Mouse (Mus musculus) lung, adult 2 months (tissue): ENCODE data around the gene Alpl. TPM values are rescaled to one million over a fixed set of nuclear protein-coding genes. Genes with fewer than 3 reads are reported as not detected.

Experiments used
- DNase-seq: peaks from one replicate; pipeline ENCODE4 v3.0.0; 2022
- H3K4me1 ChIP-seq: fragments of 200-500 bp; 2 replicates; pipeline ENCODE4 v1.6.1; 2011; ENCODE audit warnings: low read length; ENCODE audit not compliant: control insufficient read depth, insufficient read depth
- H3K4me3 ChIP-seq: fragments of 200-500 bp; replicated peaks from 2 replicates; pipeline ENCODE3; 2011; ENCODE audit warnings: low read depth, mild to moderate bottlenecking, control low read depth, low read length; ENCODE audit errors: extremely low read depth
- CTCF ChIP-seq: fragments of 200-500 bp; IDR thresholded peaks from 2 replicates; pipeline ENCODE4 v1.5.1; 2011; ENCODE audit warnings: mild to moderate bottlenecking, low read length, control low read depth; ENCODE audit not compliant: insufficient read depth
- POLR2A ChIP-seq: fragments of 200-500 bp; IDR thresholded peaks from 2 replicates; pipeline ENCODE4 v1.6.1; 2011; ENCODE audit warnings: low read depth, mild to moderate bottlenecking, control low read depth, low read length, borderline replicate concordance; ENCODE audit errors: extremely low read depth
- WGBS: fragments of 180-500 bp; shearing (Covaris S2); methylation state at CpG from one replicate; pipeline ENCODE4 v1.1.7; 2018; 5-methylcytosine and 5-hydroxymethylcytosine counted together
- polyA plus RNA-seq: library from polyadenylated mRNA; depleted of rRNA; stranded (reverse); fragments of >200 nt; gene quantifications from 2 replicates; pipeline ENCODE4 v1.2.3, GENCODE M21; 2012

Alpl gene
- polyA plus RNA-seq, 1 experiment, result 5.4 TPM

DNA sequence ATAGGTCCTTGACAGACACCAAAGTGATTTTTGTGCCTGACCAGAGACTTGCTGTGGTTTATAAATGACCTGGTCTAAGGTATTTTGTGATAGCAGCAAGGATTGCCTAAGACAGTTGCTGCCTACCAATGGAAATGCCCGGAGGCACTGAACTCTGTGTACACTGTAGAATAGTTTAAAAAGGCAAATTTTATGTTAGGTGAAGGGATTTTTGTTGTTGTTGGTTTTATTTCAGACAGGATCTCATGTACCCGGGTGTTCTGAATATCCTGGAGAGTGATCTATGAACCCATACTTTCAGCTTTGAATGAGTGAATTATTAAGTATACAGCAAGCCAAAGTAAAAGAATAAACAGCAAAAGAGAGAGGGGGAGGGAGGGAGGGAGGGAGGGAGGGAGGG, 28.7 kb upstream of the Alpl start:
- WGBS, result 70% methylated on average over 2 of the region's 2 CpGs
- no peak overlapping the region for H3K4me3 ChIP-seq
- no peak for TF ChIP-seq POLR2A
- TF ChIP-seq CTCF, result no peak
- no peak for DNase-seq
- 0 out of 2 replicates have a peak, but pooled peaks cover 2% of the 10 kb centered on the region for H3K4me1 ChIP-seq

DNA sequence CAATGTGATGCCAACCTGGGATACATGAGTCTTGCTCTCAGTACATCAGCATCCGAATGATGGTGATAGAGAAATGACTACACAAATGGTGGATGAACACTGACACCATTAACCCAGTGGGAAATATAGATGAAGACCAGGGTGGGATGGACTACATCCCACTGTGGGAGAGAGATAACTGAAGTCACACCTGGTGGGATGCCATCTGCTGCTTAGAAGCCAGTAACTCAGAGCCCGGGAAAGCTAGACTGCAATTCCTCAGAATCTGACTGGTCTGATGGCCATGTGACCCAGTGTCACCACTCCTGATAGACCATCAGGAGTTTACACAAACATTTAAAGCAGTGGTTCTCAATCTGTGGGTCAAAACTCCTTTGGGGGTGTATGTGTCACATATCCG, 27.4 kb upstream of the Alpl start:
- Histone ChIP-seq H3K4me3 (no peak overlapping the region), H3K4me1 (0 out of 2 replicates have a peak, but pooled peaks cover 2% of the 10 kb centered on the region)
- DNase-seq, result no peak
- WGBS, result 91% methylated on average over 3 of the region's 3 CpGs
- TF ChIP-seq POLR2A (no peak), CTCF (no peak)

DNA sequence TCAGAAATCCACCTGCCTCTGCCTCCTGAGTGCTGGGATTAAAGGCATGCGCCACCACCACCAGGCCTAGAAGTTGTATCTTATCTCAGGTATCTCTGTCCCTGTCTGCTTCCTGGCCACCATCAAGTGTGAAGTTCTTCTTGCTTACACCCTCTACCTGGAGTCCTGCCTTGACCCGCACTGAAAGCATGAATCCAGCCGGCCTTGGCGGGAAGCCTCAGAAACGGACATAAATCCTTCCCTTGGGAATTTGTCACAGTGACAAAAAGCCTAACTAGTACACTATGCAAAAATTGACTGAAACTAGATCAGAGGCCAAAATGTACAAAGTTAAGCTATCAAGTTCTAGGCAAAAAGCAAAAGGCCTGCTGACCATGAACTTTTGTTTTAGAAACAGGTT, 26.4 kb upstream of the Alpl start:
- Histone ChIP-seq H3K4me3 (no peak overlapping the region), H3K4me1 (0 out of 2 replicates have a peak, but pooled peaks cover 2% of the 10 kb centered on the region)
- no peak for DNase-seq
- TF ChIP-seq CTCF (no peak), POLR2A (no peak)
- WGBS, result 91% methylated on average over 5 of the region's 5 CpGs

DNA sequence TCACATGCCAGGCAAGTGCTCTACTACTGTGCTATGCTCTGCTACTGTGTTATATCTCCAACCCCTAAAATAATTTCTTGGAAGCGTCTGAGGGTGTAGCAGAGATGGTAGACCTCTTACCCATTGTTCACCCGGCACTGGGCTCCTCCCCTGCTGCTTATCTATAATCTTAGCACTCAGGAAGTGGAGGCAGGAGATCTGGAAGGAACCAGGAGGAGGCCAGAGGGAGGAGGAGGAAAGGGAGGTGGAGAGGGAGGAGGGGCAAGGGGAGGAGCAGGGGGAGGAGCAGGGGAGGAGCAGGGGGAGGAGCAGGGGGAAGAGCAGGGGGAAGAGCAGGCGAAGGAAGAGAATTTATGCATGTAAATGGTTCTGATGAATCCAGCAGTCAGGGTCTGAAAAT, 24.5 kb upstream of the Alpl start:
- WGBS, result 16% methylated on average over 3 of the region's 3 CpGs
- no peak for DNase-seq

DNA sequence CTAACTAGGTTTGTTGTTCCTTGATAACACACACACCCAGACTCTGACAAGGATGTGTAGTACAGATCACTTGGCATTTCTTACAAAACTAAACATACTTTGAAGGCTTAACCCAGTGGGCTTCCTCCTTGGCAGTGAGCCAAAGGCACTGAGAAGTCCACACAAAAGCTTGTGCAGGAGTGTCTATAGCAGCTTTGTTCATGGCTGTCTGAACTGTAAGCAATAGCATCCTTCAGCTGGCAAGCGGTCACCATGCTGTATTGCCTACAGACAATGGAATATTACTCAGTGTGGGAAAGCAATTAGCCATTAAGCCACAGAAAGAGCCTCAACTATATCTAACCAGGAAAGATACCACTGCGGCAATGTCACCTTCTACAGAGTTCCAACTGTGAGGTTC, 23.3 kb upstream of the Alpl start:
- WGBS, result 48% methylated on average over 2 of the region's 2 CpGs
- peaks cover 8% of the 10 kb centered on the region; the same call in 1 of the 2 replicates for H3K4me1 ChIP-seq
- DNase-seq, result no peak
- no peak for TF ChIP-seq CTCF
- no peak for TF ChIP-seq POLR2A
- no peak overlapping the region for H3K4me3 ChIP-seq

More for the DNA sequence above, 24.5 kb upstream of the Alpl start:
- no peak overlapping the region for H3K4me3 ChIP-seq
- peaks cover 8% of the 10 kb centered on the region; the same call in 1 of the 2 replicates for H3K4me1 ChIP-seq
- no peak for TF ChIP-seq POLR2A
- no peak for TF ChIP-seq CTCF

DNA sequence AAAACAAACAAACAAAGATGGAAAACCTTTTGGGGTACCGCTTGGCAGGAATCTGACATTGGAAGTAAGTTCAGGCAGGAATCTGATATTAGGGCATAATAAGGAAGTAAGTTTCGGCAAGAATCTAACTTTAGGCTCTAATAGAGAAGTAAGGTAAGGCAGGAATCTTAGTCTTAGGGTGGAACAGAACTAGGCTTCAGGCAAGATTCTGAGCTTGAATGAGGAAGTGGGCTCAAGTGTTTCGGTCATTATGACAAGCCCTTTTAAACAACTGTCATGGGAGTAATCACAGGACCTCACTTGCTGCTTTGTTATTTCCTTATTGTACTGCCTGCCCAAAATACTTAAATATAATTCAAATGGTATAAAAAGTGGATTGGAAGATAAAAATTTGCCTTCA, 22.2 kb upstream of the Alpl start:
- Histone ChIP-seq H3K4me3 (no peak overlapping the region), H3K4me1 (peaks cover 8% of the 10 kb centered on the region; the same call in 1 of the 2 replicates)
- 68% methylated on average over 3 of the region's 3 CpGs for WGBS
- no peak for DNase-seq
- no peak for TF ChIP-seq CTCF
- no peak for TF ChIP-seq POLR2A

DNA sequence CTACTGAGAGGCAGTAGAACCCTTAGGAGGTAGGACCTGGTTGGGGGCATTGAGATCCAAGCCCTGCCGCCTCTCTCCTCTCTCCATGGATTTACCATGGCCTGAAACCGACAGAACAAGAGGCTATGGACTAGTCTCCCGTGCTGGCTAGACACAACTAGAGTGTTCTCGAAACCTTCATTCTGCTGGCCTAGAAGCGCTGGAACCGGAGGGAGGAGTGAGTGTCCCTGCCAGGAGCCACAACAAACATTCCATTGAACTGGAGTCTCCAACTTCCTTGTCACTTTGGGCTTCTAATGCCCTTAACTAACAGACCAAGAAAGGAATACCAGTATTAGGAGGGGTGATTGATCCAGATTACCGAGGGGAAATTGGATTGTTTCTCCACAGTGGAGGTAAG, 20.0 kb upstream of the Alpl start:
- H3K4me1 ChIP-seq, result peaks cover 8% of the 10 kb centered on the region; the same call in 1 of the 2 replicates
- no peak for TF ChIP-seq POLR2A
- TF ChIP-seq CTCF, result no peak
- no peak for DNase-seq
- 43% methylated on average over 7 of the region's 7 CpGs for WGBS
- no peak overlapping the region for H3K4me3 ChIP-seq

DNA sequence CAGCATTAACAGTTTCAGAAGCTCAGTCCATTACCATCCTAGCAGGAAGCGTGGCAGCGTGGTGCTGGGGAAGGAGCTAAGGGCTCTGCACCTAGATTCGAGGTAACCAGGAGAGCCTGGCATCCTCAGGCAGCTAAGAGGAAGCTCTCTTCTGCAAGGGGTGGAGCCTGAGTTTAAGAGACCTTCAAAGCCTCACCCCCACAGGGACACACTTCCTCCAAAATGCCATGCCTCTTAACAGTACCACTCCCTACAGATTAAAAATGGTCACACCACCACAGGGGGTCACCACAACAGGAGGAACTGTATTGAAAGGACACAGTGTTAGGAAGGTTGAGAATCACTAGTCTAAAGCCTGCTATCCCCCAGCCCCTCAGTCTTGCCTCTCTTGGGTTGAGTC, 19.3 kb upstream of the Alpl start:
- 71% methylated on average over 3 of the region's 3 CpGs for WGBS
- TF ChIP-seq CTCF, result no peak
- no peak for TF ChIP-seq POLR2A
- Histone ChIP-seq H3K4me3 (no peak overlapping the region), H3K4me1 (peaks cover 7% of the 10 kb centered on the region; the same call in 1 of the 2 replicates)
- no peak for DNase-seq

DNA sequence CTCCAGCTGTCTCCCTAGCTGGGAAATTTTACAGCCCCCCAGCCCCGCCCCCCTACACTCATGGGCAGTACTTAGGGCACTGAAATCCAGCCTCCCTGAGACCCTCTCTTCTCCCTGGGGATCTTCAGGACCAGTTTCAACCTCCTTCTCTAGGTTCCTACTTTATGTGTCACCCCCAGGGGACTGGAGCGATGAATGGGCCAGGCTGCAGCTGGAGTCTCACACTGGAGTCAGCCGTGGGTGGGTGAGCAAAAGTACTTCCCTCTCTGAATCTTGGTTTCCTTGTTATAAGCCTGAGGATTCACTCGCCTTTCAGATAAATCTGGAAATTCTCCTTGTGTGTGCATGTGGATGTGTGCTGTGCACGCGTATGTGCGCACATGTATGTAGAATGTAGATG, 18.0 kb upstream of the Alpl start:
- TF ChIP-seq CTCF, result no peak
- no peak for TF ChIP-seq POLR2A
- 83% methylated on average over 7 of the region's 7 CpGs for WGBS
- no peak for DNase-seq
- Histone ChIP-seq H3K4me3 (no peak overlapping the region), H3K4me1 (peaks cover 6% of the 10 kb centered on the region; the same call in 1 of the 2 replicates)

DNA sequence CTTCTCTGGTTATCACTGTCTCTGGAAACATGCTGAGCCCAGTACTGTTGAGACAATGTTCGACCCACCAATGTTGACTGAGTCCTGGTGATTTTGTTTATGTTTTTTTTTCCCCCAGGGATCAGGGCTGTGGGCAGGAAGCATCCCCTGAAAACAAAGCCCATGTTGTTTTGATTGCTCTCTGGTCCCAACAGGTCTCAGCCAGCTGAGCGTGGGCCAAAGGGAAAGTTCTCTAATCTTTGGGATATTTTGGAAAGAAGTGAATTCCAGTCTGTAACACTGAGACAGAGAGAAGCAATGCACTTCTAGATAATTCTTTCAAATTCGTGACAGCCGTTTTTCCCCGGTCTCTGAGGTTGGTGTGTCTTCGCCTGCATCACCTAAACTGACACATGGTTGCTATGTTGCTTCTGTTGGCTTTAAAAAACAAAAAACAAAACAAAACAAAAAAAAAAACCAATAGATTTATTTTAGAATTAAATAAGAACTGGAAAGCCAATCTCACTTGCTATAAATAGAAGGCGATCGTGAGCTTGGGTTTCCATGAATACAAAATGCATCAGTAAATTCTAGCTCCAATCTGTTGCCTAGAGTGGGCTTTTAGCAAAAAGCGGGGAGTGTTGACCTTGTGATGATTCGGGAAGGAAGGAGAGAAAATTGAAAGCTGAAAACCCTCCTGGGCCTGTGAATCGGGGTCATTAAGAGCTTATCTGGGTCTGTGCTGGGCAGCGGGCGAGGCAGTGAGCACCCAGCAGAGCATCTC, 16.9 kb upstream of the Alpl start:
- Histone ChIP-seq H3K4me1 (peaks cover 6% of the 10 kb centered on the region; the same call in 1 of the 2 replicates), H3K4me3 (no peak overlapping the region)
- DNase-seq, result no peak
- WGBS, result 59% methylated on average over 13 of the region's 13 CpGs
- TF ChIP-seq POLR2A (no peak), CTCF (no peak)
